Mouse (Mus musculus): ENCODE data around the gene C2cd2l.
"Not testable (repeated sequence)": the region's sequence is repeated elsewhere in the genome, so short reads cannot be mapped to it uniquely, and the experiment has no call there.

The C2cd2l gene

DNA sequence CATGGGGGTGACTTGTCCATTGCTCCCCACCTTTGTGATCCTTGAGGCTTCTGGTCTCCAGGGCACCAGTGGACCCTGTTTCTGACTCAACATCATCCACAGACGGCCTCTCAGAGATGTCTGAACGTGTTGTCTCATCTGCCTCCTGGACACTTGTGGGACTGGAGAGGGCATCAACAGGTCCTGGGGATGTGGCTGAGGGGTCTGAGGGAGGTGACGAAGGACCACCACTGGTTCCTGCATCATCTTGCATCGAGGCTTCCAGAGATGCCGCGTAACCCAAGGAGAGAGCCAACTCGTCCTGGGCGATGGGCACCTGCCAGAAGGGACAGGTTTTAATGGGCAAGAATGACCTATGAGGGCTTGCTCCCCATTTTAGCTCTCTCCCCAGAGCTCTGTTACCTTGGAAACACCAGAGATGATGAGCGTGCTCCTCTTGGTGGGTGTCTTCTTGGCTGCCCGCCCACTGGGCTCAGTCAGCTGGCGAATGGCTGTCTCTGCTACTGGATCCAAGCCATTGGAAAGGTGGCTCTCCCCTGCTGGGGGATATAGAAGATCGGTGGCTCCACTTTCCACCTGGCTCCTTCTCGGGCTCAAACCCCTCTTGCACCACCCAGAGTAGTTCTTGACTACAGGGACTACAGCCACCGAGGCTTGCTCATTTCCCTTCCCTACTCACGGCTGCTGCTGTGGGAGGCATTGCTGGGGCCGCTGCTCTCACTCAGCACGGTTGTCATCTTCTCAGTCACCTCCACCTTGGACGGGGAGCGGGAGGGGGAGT, 6.4 kb downstream of the C2cd2l start:
- DNase-seq (ENCODE audit: low spot score) = no peak

- no peak for DNase-seq (ENCODE audit: low spot score)
These were observed 8.7 kb downstream of the C2cd2l start for GRCm38 (mm10) chr9:44311136-44312134.

GRCm38 (mm10) chr9:44310750-44311135, 9.3 kb downstream of the C2cd2l start:
- DNase-seq (ENCODE audit: low spot score) = no peak

DNA sequence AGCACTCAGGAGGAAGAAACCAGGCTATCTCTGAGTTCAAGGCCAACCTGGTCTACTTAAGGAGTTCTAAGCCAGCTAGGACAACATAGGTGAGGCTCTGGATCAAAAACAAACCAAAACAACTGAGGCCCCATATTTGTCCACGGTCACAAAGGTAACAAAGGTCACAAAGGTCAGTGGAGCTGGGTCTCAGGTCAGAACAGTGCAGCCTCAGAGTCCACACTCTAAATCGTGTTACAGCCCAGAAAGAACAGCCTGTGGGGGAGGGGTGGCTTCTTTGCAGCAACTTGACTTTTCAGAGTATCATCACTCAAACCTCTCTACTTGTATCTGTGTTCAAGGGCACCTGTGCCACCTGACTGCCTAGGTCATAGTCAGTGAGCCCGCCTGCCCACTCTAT, 10.3 kb downstream of the C2cd2l start:
- DNase-seq (ENCODE audit: low spot score) = no peak

DNA sequence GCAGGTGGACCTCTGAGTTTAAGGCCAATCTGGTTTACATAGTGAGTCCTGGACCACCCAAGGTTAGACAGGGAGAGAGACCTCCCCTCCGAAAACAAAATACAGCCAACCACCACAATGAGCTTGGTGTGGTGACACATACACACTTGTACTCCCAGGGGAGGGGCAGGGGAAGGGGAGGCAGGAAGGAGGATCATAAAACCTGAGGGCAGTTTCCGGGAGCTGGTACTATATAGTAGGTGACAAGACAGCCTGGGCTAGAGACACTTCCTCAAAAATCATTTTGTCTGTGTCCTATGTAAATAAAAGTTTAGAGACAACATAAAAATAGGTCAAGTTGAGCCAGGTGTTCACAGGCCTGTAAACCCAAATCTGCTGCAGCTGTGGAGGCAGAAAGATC, 12.8 kb downstream of the C2cd2l start:
- no peak for DNase-seq (ENCODE audit: low spot score)

DNA sequence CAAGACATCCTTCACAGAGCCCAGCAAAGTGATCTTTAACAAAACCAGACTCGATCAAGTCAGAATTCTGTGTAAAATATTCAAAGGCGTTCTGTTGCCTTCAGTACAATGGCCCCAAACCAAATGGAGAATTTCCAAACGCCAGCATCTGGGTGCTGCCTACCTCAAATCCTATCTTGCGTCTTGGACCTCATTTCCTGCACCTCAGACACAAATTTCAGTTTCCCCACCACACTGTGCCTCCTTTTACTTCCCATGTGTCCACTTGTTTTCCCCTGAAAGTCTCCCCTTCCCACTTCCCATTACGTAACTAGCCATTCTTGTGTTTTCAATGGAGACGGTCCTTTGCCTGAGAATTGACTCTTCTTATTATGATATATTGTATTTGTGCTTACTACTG, 13.6 kb downstream of the C2cd2l start:
- DNase-seq (ENCODE audit: low spot score) = no peak

DNA sequence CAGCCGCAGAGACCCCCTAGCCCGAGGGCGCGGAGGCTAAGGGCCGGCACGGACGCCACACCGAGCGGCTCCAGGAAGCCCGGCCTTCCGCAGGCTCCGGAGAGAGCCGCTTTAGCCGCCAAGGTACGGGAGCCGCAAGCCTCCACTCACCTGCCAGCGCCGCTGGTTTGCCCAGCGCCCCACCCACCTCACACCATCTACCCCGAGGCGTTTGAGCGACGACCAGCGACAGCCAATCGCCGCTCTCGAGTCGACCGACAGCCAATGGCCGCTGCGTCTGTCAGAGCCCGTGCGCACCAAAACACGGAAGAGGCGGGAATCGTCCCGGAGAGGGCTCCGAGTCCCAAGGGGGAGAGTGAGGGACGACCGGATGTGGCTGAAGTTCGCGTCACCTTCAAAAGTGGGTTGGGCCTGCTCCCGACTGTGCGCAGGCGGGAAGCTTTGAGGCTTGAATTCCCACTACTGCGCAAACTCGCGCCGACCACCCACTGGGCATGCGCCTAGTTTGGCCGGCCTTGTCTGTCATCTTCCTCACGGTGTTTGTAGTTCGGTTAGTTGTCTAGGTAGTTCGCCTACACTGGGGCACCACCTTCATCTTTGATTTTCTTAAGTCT, 14.5 kb downstream of the C2cd2l start, which contains the start of gene Hinfp:
Gene Hinfp (minus strand): TSS at position 206 of the 614 bp plus-strand sequence.
- peak; percentile 99 for DNase-seq (ENCODE audit: low spot score)

- not testable (repeated sequence) for DNase-seq (ENCODE audit: low spot score)
These were observed 20.1 kb downstream of the C2cd2l start for GRCm38 (mm10) chr9:44300001-44300400.

DNA sequence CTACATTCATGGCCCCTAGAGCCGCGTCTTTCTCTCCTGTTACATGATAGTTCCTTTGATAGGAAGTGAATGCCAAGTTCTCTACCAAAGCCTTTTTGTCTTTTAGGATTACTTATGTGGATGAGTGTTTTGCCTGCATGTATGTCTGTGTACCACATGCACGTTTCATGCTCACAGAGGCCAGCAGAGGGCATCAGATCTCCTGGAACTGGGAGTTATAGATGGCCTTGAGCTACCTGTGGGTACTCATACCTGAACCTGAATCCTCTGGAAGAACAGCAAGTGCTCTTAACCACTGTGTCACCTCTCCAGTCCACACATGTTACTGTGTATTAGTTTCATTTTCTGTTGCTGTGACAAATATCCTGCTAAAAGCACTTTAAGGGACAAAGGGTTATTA, 27.6 kb downstream of the C2cd2l start:
- DNase-seq (ENCODE audit: low spot score) = peak; percentile 66

- peak; percentile 22 for DNase-seq (ENCODE audit: low spot score)
These were observed 31.2 kb downstream of the C2cd2l start for GRCm38 (mm10) chr9:44288959-44289291.

- peak; percentile 64 for DNase-seq (ENCODE audit: low spot score)
These were observed 31.8 kb downstream of the C2cd2l start, which contains the start of gene Abcg4 for GRCm38 (mm10) chr9:44288076-44288958. Gene Abcg4, minus strand, starts transcription at chr9:44288615.

DNA sequence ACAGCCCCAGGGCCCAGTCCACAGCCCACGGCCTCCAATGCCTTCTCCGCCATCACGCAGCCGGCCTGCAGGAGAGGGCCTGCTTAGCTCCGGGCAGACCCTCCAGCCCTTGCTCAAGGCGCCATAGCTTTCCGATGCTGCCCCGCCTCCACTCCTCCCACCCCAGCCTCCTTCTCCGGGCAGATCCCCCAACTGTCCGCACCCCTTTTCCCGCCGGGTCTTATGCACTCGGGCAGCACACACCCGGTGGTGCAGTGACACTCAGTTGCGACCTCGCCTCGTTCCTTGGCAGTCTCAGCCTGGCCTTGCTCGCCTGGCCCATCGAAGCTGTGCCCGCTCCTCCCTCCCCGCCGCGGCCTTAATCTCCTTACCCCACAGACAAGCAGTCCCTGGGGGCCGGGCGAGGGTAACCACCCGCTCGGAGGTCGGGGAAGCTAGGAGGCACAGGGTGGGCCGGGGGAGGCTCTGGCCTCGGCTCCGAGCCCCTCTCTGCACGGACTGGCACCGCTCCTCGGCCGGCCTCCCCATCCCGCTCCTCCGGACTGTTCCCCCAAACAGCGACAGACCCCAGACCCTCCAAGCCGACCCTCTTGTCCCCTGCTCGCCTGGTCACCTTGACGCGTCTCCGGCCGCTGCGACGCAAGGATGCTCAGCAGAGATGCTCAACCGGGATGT, 32.5 kb downstream of the C2cd2l start:
- peak; percentile 62 for DNase-seq (ENCODE audit: low spot score)

- no peak for DNase-seq (ENCODE audit: low spot score)
These were observed 33.1 kb downstream of the C2cd2l start for GRCm38 (mm10) chr9:44287003-44287400.

DNA sequence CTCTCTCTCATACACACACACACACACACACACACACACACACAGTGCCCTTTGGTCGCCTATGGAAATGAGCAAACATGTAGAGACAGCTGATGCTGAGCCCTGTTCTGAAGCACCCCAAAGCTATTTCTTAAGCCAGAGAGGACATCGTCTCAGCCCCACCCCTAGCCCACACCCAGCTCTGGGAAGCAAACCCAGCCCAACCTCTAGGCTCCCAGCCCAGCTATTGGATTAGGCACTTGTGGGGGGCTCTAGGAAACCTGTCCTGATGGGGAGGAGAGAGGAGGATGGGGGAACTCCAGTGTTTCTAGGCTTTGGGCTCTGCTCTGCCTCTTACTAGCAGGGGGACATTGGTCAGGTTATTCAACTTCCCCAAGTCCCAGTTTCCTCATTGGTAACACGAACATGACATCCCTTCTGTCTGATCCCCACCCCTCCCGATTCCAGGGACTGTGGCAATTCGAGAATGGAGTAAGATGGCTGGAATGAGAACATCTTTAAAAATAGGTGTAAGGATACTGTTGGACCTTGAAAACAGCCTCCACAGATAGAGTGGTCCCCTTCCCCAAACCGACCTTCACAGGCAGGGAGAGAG, 33.7 kb downstream of the C2cd2l start:
- DNase-seq (ENCODE audit: low spot score) = no peak

DNA sequence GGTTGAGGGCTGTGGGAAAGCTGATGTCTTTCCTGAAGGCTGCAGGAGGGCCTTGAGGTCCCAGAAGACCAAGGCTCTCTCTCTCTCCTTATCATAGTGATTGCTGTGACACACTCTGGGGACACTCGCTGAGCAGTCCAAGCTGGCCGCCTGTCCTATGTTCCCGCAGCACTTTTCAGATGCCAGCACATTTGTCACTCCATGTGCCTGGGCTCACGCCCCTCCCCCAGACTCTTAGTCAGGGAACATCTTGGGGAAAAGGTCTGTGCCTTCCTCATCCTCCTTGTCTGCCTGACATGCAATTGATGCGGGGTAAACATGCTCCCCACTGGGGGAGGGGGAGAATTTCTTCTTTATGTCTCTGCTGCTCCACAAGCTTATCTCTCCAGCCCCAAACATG, 36.9 kb downstream of the C2cd2l start:
- DNase-seq (ENCODE audit: low spot score) = no peak

GRCm38 (mm10) chr9:44269973-44270372, 50.1 kb downstream of the C2cd2l start:
- no peak for DNase-seq (ENCODE audit: low spot score)

DNA sequence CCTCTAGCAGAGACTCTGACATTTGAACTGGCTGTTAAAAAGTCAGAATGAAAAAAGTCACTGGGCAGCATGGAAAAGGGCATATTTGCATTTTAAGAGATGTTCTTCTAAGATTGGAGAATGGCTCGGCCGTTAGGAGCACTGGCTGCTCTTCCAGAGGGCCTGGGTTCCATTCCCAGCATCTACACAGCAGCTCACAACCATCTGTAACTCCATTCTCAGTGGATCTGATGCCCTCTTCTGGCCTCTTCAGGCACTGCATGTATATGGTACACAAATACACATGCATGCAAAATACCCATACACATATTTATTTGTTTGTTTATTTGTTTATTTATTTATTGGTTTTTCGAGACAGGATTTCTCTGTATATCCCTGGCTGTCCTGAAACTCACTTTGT, 51.0 kb downstream of the C2cd2l start:
- peak; percentile 39 for DNase-seq (ENCODE audit: low spot score)

DNA sequence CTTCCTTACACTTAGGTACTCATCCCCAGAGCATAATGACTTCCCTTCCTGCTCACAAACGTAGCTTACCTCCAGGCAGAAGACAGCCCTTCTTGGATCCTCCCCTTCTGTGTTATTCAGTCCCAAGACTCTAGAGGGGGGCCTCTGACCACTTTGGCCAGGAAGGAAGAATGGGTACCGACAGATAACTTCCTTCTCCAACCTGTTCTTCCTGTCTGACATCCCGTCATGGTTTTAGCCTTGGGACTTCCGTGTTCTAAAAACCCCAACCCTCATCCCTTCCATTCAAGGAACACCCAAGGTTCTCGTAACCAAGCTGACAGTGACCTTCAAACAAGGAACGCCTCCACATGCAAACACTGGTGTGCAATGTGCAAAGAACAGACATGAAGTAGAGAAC, 51.7 kb downstream of the C2cd2l start, which contains the start of gene Nlrx1:
Gene Nlrx1 (minus strand): TSS at position 168 of the 400 bp plus-strand sequence.
- DNase-seq (ENCODE audit: low spot score) = no peak

- DNase-seq (ENCODE audit: low spot score) = peak; percentile 84
These were observed 52.1 kb downstream of the C2cd2l start for GRCm38 (mm10) chr9:44268027-44268360.

DNA sequence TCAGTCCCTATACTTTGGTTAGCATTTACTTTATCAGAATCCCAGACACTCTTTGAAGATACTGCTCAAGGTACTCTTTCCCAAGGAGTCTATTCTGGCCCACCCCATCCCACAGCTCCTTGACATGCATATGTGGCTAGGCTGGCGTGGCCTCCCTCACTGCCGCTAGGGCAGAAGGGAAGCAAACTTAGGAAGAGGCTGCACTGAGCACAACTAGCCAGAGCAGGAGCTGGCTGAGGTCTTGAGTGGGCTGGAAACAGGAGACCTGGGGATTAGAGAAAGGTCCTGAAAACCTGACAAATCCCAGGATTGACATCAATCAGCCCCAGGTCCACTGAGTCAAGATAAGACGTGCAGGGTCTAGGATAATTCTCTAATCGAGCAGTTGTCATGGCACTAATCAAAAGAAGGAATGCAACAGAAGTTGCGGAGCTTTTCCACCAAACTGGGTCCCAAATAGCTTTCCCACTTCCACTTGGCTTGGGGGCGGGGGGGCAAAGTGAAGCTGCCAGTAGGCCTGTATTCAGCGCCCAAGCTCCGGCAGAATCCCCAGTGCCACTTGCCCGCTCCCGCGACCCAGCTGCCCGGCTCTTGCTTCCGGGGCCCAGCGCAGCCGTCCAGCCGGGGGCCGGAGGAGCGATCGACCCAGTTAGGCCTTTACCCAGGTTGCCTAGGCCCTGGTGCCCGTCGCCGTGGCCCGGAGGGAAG, 52.6 kb downstream of the C2cd2l start:
- peak; percentile 24 for DNase-seq (ENCODE audit: low spot score)
